Mouse (Mus musculus): ENCODE results near the gene Syt5. TPM values are rescaled to one million over a fixed set of nuclear protein-coding genes. Genes with fewer than 3 reads are reported as not detected.

The Syt5 gene
- total and polyA plus RNA-seq, 2 experiments from 2014 or later, result 170 to 301 TPM

DNA sequence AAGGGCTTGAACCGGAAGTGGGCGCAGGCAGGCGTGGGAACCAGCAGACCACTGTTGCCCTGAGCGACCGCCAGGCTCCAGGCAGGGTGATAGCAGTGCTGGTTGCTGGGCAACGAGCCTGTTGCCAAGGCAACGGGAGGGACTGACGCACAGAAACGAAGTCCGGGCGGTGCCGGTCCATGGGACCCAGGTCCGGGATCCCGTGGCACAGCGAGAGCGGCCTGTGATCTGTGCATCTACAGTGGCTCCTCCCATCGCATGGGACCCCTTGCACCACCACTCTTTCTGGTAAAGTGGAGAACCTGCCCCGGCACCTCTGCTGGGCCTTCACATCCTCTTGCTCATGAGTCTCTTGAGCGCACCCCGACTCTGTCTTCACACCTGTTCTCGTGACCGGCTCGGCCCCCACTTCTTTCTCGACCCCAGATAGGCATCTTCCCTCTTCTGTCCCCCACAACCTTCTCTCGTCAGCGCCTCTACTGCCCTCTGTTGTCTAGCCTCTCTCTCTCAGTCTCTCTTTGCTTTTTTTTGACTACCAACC, 680 bp downstream of the Syt5 start:
- Histone ChIP-seq H3K27ac (ENCODE audit: low read depth, low read length) (peak overlapping the region; percentile 94), H3K27me3 (ENCODE audit: insufficient read depth, low read length) (no peaks in the 10 kb centered on the region), H3K36me3 (ENCODE audit: insufficient read depth) (peaks cover 14% of the 10 kb centered on the region; the same call in 1 of the 2 replicates), H3K9ac (peak overlapping the region; percentile 84), H3K4me3 (ENCODE audit: low read depth, low read length) (peak overlapping the region; percentile 61), H3K9me3 (ENCODE audit: low read length) (no peaks in the 10 kb centered on the region), H3K4me2 (ENCODE audit: low read depth) (peak overlapping the region; percentile 70), H3K4me1 (ENCODE audit: insufficient read depth) (peaks cover 9% of the 10 kb centered on the region)
- DNase-seq (peak; percentile 97), ATAC-seq (peak; percentile 91)
- TF ChIP-seq CTCF (IDR thresholded peaks at IDR 0.05; ENCODE audit: low read depth), result peak; percentile 41
- WGBS, result under 1% methylated on average over 26 of the region's 26 CpGs

DNA sequence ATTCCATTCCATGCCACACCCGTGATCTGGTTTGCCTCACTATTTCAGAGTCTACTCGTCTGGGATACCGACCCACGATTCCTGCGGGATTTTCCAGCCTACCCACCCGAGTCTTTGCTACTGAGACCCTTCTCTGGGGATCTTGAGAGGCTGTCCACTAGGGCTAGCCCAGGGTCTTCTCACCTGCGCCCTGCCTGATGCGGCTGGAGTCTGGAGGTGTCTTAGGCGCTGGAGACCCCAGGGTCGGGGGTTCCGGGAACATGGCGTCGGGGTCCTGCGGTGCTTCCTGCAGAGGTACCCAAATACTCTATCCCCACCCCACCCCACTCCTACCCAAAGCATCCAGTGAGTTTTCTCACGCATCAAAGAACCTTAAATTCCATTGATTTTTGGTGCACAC, 1.3 kb downstream of the Syt5 start:
- Histone ChIP-seq H3K4me3 (ENCODE audit: low read depth, low read length) (peak overlapping the region; percentile 61), H3K9ac (peak overlapping the region; percentile 84), H3K4me1 (ENCODE audit: insufficient read depth) (peaks cover 9% of the 10 kb centered on the region), H3K36me3 (ENCODE audit: insufficient read depth) (peaks cover 20% of the 10 kb centered on the region), H3K9me3 (ENCODE audit: low read length) (no peaks in the 10 kb centered on the region), H3K27me3 (ENCODE audit: insufficient read depth, low read length) (no peaks in the 10 kb centered on the region), H3K4me2 (ENCODE audit: low read depth) (peak overlapping the region; percentile 70), H3K27ac (ENCODE audit: low read depth, low read length) (peak overlapping the region; percentile 94)
- 69% methylated on average over 15 of the region's 15 CpGs for WGBS
- TF ChIP-seq CTCF (IDR thresholded peaks at IDR 0.05; ENCODE audit: low read depth), result no peak
- ATAC-seq (no peak; the same call in 1 of the 2 replicates), DNase-seq (peak; percentile 17)

- H3K4me1 ChIP-seq (ENCODE audit: insufficient read depth), result peaks cover 9% of the 10 kb centered on the region
- TF ChIP-seq CTCF (IDR thresholded peaks at IDR 0.05; ENCODE audit: low read depth), result no peak
These were observed 5.3 kb downstream of the Syt5 start for GRCm38 (mm10) chr7:4542013-4542412.

GRCm38 (mm10) chr7:4541344-4541743, 6.0 kb downstream of the Syt5 start:
- Histone ChIP-seq H3K4me2 (ENCODE audit: low read depth) (no peak overlapping the region), H3K4me3 (ENCODE audit: low read depth, low read length) (no peak overlapping the region), H3K27me3 (ENCODE audit: insufficient read depth, low read length) (no peaks in the 10 kb centered on the region), H3K36me3 (ENCODE audit: insufficient read depth) (peaks cover 40% of the 10 kb centered on the region), H3K27ac (ENCODE audit: low read depth, low read length) (no peak overlapping the region), H3K9ac (no peak overlapping the region), H3K9me3 (ENCODE audit: low read length) (no peaks in the 10 kb centered on the region), H3K4me1 (ENCODE audit: insufficient read depth) (peaks cover 9% of the 10 kb centered on the region)
- no peak for TF ChIP-seq CTCF (IDR thresholded peaks at IDR 0.05; ENCODE audit: low read depth)
- DNase-seq (no peak), ATAC-seq (no peak)
- 68% methylated on average over 5 of the region's 5 CpGs for WGBS

More at GRCm38 (mm10) chr7:4542013-4542412, 5.3 kb downstream of the Syt5 start:
- no peaks in the 10 kb centered on the region for H3K27me3 ChIP-seq (ENCODE audit: insufficient read depth, low read length)
- H3K4me3 ChIP-seq (ENCODE audit: low read depth, low read length), result no peak overlapping the region
- no peaks in the 10 kb centered on the region for H3K9me3 ChIP-seq (ENCODE audit: low read length)
- no peak overlapping the region for H3K9ac ChIP-seq
- H3K36me3 ChIP-seq (ENCODE audit: insufficient read depth), result peaks cover 40% of the 10 kb centered on the region
- ATAC-seq (no peak), DNase-seq (no peak)
- no peak overlapping the region for H3K27ac ChIP-seq (ENCODE audit: low read depth, low read length)
- H3K4me2 ChIP-seq (ENCODE audit: low read depth), result no peak overlapping the region
- WGBS, result 36% methylated on average over 17 of the region's 17 CpGs

DNA sequence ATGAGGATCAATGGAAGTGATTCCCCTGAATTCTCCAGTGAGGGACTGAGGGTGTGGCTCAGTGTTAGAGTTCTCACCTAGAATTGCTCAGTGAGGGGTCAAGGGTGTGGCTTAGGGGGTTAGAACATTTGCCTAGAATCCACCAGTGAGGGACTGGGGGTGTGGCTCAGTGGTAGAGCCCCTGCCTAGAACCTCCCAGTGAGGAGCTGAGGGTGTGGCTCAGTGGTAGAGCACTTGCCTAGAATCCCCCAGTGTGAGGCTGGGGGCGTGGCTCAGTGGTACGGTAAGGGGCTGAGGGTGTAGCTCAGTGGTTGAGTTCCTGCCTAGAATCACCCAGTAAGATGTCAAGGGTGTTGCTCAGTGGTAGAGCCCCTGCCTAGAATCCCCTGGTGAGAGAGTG, 8.3 kb downstream of the Syt5 start:
- ATAC-seq, result peak; percentile 26; the same call in 1 of the 2 replicates
- Histone ChIP-seq H3K4me3 (ENCODE audit: low read depth, low read length) (no peak overlapping the region), H3K4me2 (ENCODE audit: low read depth) (no peak overlapping the region), H3K27me3 (ENCODE audit: insufficient read depth, low read length) (no peaks in the 10 kb centered on the region), H3K4me1 (ENCODE audit: insufficient read depth) (no peaks in the 10 kb centered on the region), H3K9ac (no peak overlapping the region), H3K27ac (ENCODE audit: low read depth, low read length) (no peak overlapping the region), H3K9me3 (ENCODE audit: low read length) (no peaks in the 10 kb centered on the region), H3K36me3 (ENCODE audit: insufficient read depth) (peaks cover 40% of the 10 kb centered on the region)
- no peak for TF ChIP-seq CTCF (IDR thresholded peaks at IDR 0.05; ENCODE audit: low read depth)
- no peak for DNase-seq
- 86% methylated on average over 2 of the region's 2 CpGs for WGBS

- ATAC-seq, result no peak
- Histone ChIP-seq H3K36me3 (ENCODE audit: insufficient read depth) (peaks cover 31% of the 10 kb centered on the region), H3K9me3 (ENCODE audit: low read length) (no peaks in the 10 kb centered on the region), H3K4me2 (ENCODE audit: low read depth) (no peak overlapping the region), H3K9ac (no peak overlapping the region), H3K4me1 (ENCODE audit: insufficient read depth) (no peaks in the 10 kb centered on the region), H3K27me3 (ENCODE audit: insufficient read depth, low read length) (no peaks in the 10 kb centered on the region), H3K27ac (ENCODE audit: low read depth, low read length) (no peak overlapping the region), H3K4me3 (ENCODE audit: low read depth, low read length) (no peak overlapping the region)
- TF ChIP-seq CTCF (IDR thresholded peaks at IDR 0.05; ENCODE audit: low read depth), result no peak
- 54% methylated on average over 4 of the region's 4 CpGs for WGBS
- DNase-seq, result no peak
These were observed 10.2 kb downstream of the Syt5 start for GRCm38 (mm10) chr7:4537181-4537580.

GRCm38 (mm10) chr7:4536369-4536768, 11.0 kb downstream of the Syt5 start:
- no peak for TF ChIP-seq CTCF (IDR thresholded peaks at IDR 0.05; ENCODE audit: low read depth)
- Histone ChIP-seq H3K4me2 (ENCODE audit: low read depth) (no peak overlapping the region), H3K27me3 (ENCODE audit: insufficient read depth, low read length) (no peaks in the 10 kb centered on the region), H3K36me3 (ENCODE audit: insufficient read depth) (peaks cover 24% of the 10 kb centered on the region), H3K9ac (no peak overlapping the region), H3K4me3 (ENCODE audit: low read depth, low read length) (no peak overlapping the region), H3K27ac (ENCODE audit: low read depth, low read length) (no peak overlapping the region), H3K9me3 (ENCODE audit: low read length) (no peaks in the 10 kb centered on the region), H3K4me1 (ENCODE audit: insufficient read depth) (no peaks in the 10 kb centered on the region)
- DNase-seq (no peak), ATAC-seq (no peak)
- WGBS, result 73% methylated on average over 4 of the region's 4 CpGs
